Mouse (Mus musculus) limb, embryonic 12.5 days (tissue): ENCODE measurements around the gene Rab22a. TPM values are rescaled to one million over a fixed set of nuclear protein-coding genes. Genes with fewer than 3 reads are reported as not detected.

Experiments
- ATAC-seq: fragments of 200-750 bp; cut with Nextera tagmentation; 2 replicates; pipeline ENCODE4 v1.8.0; 2017; ENCODE audit warnings: low read depth, moderate TSS enrichment; ENCODE audit not compliant: insufficient number of reproducible peaks, insufficient read depth, low FRiP score, low TSS enrichment
- H3K27ac ChIP-seq: fragments of 300-500 bp; sonication (generic); 2 replicates; pipeline ENCODE4 v1.5.1; 2016; ENCODE audit warnings: mild to moderate bottlenecking, moderate library complexity
- H3K27me3 ChIP-seq: fragments of 300-500 bp; sonication (generic); 2 replicates; pipeline ENCODE4 v1.6.1; 2016; ENCODE audit warnings: mild to moderate bottlenecking, moderate library complexity
- H3K36me3 ChIP-seq: fragments of 300-500 bp; sonication (generic); 2 replicates; pipeline ENCODE4 v1.6.1; 2016; ENCODE audit warnings: mild to moderate bottlenecking, moderate library complexity
- H3K4me1 ChIP-seq: fragments of 300-500 bp; sonication (generic); replicated peaks from 2 replicates; pipeline ENCODE4 v1.6.1; 2016
- H3K4me2 ChIP-seq: fragments of 300-500 bp; sonication (generic); 2 replicates; pipeline ENCODE4 v1.6.1; 2016; ENCODE audit warnings: mild to moderate bottlenecking, moderate library complexity
- H3K4me3 ChIP-seq: fragments of 300-500 bp; sonication (generic); replicated peaks from 2 replicates; pipeline ENCODE4 v1.5.1; 2016; ENCODE audit warnings: mild to moderate bottlenecking
- H3K9ac ChIP-seq: fragments of 300-500 bp; sonication (generic); replicated peaks from 2 replicates; pipeline ENCODE4 v1.6.1; 2016; ENCODE audit warnings: mild to moderate bottlenecking, moderate library complexity
- H3K9me3 ChIP-seq: fragments of 300-500 bp; sonication (generic); 2 replicates; pipeline ENCODE4 v1.6.1; 2016; ENCODE audit warnings: mild to moderate bottlenecking, moderate library complexity
- WGBS: fragments of 180-500 bp; shearing (Covaris S2); methylation state at CpG from one replicate; pipeline ENCODE4 v1.1.7; 2016; 5-methylcytosine and 5-hydroxymethylcytosine counted together
- polyA plus RNA-seq: library from polyadenylated mRNA; unstranded; fragments of >200 nt; fragmentation: Nextera tagmentation; extraction: Ambion mirVana; gene quantifications from 2 replicates; pipeline ENCODE4 v1.2.1, GENCODE M21; 2016

The Rab22a gene
- polyA plus RNA-seq, 1 experiment from 2014 or later, result 47.6 TPM

- H3K36me3 ChIP-seq, result peaks cover 58% of the 10 kb centered on the region
- H3K9me3 ChIP-seq, result no peaks in the 10 kb centered on the region
- H3K4me3 ChIP-seq, result no peak overlapping the region
- WGBS, result 92% methylated on average over 3 of the region's 3 CpGs
- H3K27ac ChIP-seq, result no peak overlapping the region
- H3K27me3 ChIP-seq, result no peaks in the 10 kb centered on the region
- H3K4me1 ChIP-seq, result no peaks in the 10 kb centered on the region
- ATAC-seq, result no peak
- H3K9ac ChIP-seq, result no peak overlapping the region
- H3K4me2 ChIP-seq, result no peak overlapping the region
These were observed 7.3 kb downstream of the Rab22a start for GRCm38 (mm10) chr2:173666876-173667275.

- 87% methylated on average over 2 of the region's 2 CpGs for WGBS
- no peak overlapping the region for H3K4me3 ChIP-seq
- no peak overlapping the region for H3K4me2 ChIP-seq
- no peaks in the 10 kb centered on the region for H3K9me3 ChIP-seq
- H3K27ac ChIP-seq, result no peak overlapping the region
- H3K9ac ChIP-seq, result no peak overlapping the region
- no peaks in the 10 kb centered on the region for H3K4me1 ChIP-seq
- no peaks in the 10 kb centered on the region for H3K27me3 ChIP-seq
- no peak for ATAC-seq
- peaks cover 25% of the 10 kb centered on the region for H3K36me3 ChIP-seq
These were observed 12.9 kb downstream of the Rab22a start for GRCm38 (mm10) chr2:173672328-173672896.

- Histone ChIP-seq H3K4me2 (no peak overlapping the region), H3K9ac (no peak overlapping the region), H3K9me3 (no peaks in the 10 kb centered on the region), H3K4me3 (no peak overlapping the region), H3K36me3 (peaks cover 21% of the 10 kb centered on the region; the same call in 1 of the 2 replicates), H3K27me3 (no peaks in the 10 kb centered on the region), H3K27ac (no peak overlapping the region), H3K4me1 (no peaks in the 10 kb centered on the region)
- 88% methylated on average over 1 of the region's 1 CpGs for WGBS
- ATAC-seq, result no peak
These were observed 13.9 kb downstream of the Rab22a start for GRCm38 (mm10) chr2:173673469-173673868.

GRCm38 (mm10) chr2:173678593-173678992, 19.0 kb downstream of the Rab22a start:
- no peak overlapping the region for H3K4me2 ChIP-seq
- no peak for ATAC-seq

GRCm38 (mm10) chr2:173679217-173679616, 19.7 kb downstream of the Rab22a start:
- WGBS, result 79% methylated on average over 3 of the region's 3 CpGs
- Histone ChIP-seq H3K27ac (no peak overlapping the region), H3K4me3 (no peak overlapping the region), H3K9ac (no peak overlapping the region), H3K9me3 (no peaks in the 10 kb centered on the region), H3K36me3 (peaks cover 23% of the 10 kb centered on the region), H3K4me2 (no peak overlapping the region), H3K27me3 (no peaks in the 10 kb centered on the region), H3K4me1 (no peaks in the 10 kb centered on the region)
- ATAC-seq, result no peak

More at GRCm38 (mm10) chr2:173678593-173678992, 19.0 kb downstream of the Rab22a start:
- 94% methylated on average over 2 of the region's 2 CpGs for WGBS
- H3K9ac ChIP-seq, result no peak overlapping the region
- no peaks in the 10 kb centered on the region for H3K9me3 ChIP-seq
- no peak overlapping the region for H3K4me3 ChIP-seq
- H3K36me3 ChIP-seq, result peaks cover 25% of the 10 kb centered on the region
- no peak overlapping the region for H3K27ac ChIP-seq
- no peaks in the 10 kb centered on the region for H3K27me3 ChIP-seq
- no peaks in the 10 kb centered on the region for H3K4me1 ChIP-seq

- Histone ChIP-seq H3K36me3 (peaks cover 17% of the 10 kb centered on the region), H3K27ac (no peak overlapping the region), H3K27me3 (no peaks in the 10 kb centered on the region), H3K4me2 (no peak overlapping the region), H3K4me1 (no peaks in the 10 kb centered on the region), H3K9ac (no peak overlapping the region), H3K4me3 (no peak overlapping the region), H3K9me3 (no peaks in the 10 kb centered on the region)
- WGBS, result 96% methylated on average over 1 of the region's 1 CpGs
- ATAC-seq, result no peak
These were observed 20.6 kb downstream of the Rab22a start for GRCm38 (mm10) chr2:173680153-173680552.

GRCm38 (mm10) chr2:173682773-173683172, 23.2 kb downstream of the Rab22a start:
- Histone ChIP-seq H3K9ac (no peak overlapping the region), H3K4me2 (no peak overlapping the region), H3K4me1 (peaks cover 8% of the 10 kb centered on the region), H3K9me3 (no peaks in the 10 kb centered on the region), H3K27me3 (no peaks in the 10 kb centered on the region), H3K27ac (no peak overlapping the region), H3K36me3 (peaks cover 17% of the 10 kb centered on the region), H3K4me3 (no peak overlapping the region)
- no peak for ATAC-seq
- WGBS, result 70% methylated on average over 10 of the region's 10 CpGs

- ATAC-seq, result no peak
- Histone ChIP-seq H3K36me3 (peaks cover 42% of the 10 kb centered on the region), H3K4me2 (no peak overlapping the region), H3K4me1 (peaks cover 17% of the 10 kb centered on the region), H3K27ac (no peak overlapping the region), H3K9me3 (no peaks in the 10 kb centered on the region), H3K27me3 (peaks cover 9% of the 10 kb centered on the region; the same call in 1 of the 2 replicates), H3K9ac (no peak overlapping the region), H3K4me3 (no peak overlapping the region)
- WGBS, result 94% methylated on average over 3 of the region's 3 CpGs
These were observed 26.3 kb downstream of the Rab22a start for GRCm38 (mm10) chr2:173685781-173686361.

GRCm38 (mm10) chr2:173687363-173687762, 27.8 kb downstream of the Rab22a start:
- Histone ChIP-seq H3K4me3 (no peak overlapping the region), H3K27ac (no peak overlapping the region), H3K27me3 (peaks cover 9% of the 10 kb centered on the region; the same call in 1 of the 2 replicates), H3K9me3 (no peaks in the 10 kb centered on the region), H3K9ac (no peak overlapping the region), H3K4me1 (peaks cover 17% of the 10 kb centered on the region), H3K36me3 (peaks cover 54% of the 10 kb centered on the region), H3K4me2 (no peak overlapping the region)
- ATAC-seq, result no peak
- 77% methylated on average over 5 of the region's 5 CpGs for WGBS

- ATAC-seq, result 0 out of 2 replicates have a peak, but pooled peaks have one; percentile 20
- no peak overlapping the region for H3K27ac ChIP-seq
- H3K9me3 ChIP-seq, result no peaks in the 10 kb centered on the region
- peaks cover 9% of the 10 kb centered on the region; the same call in 1 of the 2 replicates for H3K27me3 ChIP-seq
- no peak overlapping the region for H3K9ac ChIP-seq
- no peak overlapping the region for H3K4me3 ChIP-seq
- H3K4me2 ChIP-seq, result no peak overlapping the region
- H3K36me3 ChIP-seq, result peaks cover 46% of the 10 kb centered on the region
- peaks cover 17% of the 10 kb centered on the region for H3K4me1 ChIP-seq
These were observed 30.3 kb downstream of the Rab22a start for GRCm38 (mm10) chr2:173689835-173690234.

GRCm38 (mm10) chr2:173691748-173692147, 32.2 kb downstream of the Rab22a start:
- peaks cover 17% of the 10 kb centered on the region for H3K4me1 ChIP-seq
- H3K36me3 ChIP-seq, result peaks cover 64% of the 10 kb centered on the region
- peaks cover 9% of the 10 kb centered on the region; the same call in 1 of the 2 replicates for H3K27me3 ChIP-seq
- no peak overlapping the region for H3K4me3 ChIP-seq
- no peaks in the 10 kb centered on the region for H3K9me3 ChIP-seq
- 91% methylated on average over 6 of the region's 6 CpGs for WGBS
- no peak overlapping the region for H3K9ac ChIP-seq
- H3K27ac ChIP-seq, result no peak overlapping the region
- no peak overlapping the region for H3K4me2 ChIP-seq
- no peak for ATAC-seq

- Histone ChIP-seq H3K27me3 (peaks cover 9% of the 10 kb centered on the region; the same call in 1 of the 2 replicates), H3K4me2 (no peak overlapping the region), H3K36me3 (peaks cover 74% of the 10 kb centered on the region), H3K4me1 (peaks cover 10% of the 10 kb centered on the region), H3K9ac (no peak overlapping the region), H3K27ac (no peak overlapping the region), H3K4me3 (no peak overlapping the region), H3K9me3 (no peaks in the 10 kb centered on the region)
- 94% methylated on average over 2 of the region's 2 CpGs for WGBS
- no peak for ATAC-seq
These were observed 33.1 kb downstream of the Rab22a start for GRCm38 (mm10) chr2:173692693-173693092.
